Mouse (Mus musculus): Measurements from ENCODE around the gene H2afj. TPM values are rescaled to one million over a fixed set of nuclear protein-coding genes. Genes with fewer than 3 reads are reported as not detected.
A peak's percentile ranks its signal among the peaks of the same experiment; 100 is the strongest.

The H2afj gene
- total and polyA plus RNA-seq, 2 experiments from 2014 or later = 42.0 to 116 TPM

DNA sequence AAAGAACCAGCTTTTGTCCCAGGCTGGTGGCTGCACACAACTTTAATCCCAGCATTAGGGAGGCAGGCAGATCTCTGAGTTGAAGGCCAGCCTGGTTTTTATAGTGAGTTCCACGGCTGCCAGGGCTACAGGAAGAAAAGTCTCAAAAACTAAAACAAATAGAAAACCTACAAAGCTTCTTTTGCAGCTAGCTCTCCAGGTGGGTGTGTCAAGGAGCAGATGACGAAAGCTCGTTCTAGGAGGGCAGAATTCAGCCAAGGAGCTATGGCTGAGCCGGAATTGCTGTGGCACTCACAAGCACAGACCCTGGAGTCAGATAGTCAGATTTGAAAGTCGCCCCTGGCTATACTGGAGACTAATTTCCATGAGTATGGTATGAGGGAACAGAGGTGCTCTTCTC is 1.2 kb upstream of the H2afj start:
- WGBS = 75% methylated on average over 5 of the region's 5 CpGs
- DNase-seq (ENCODE audit: low spot score) (no peak), ATAC-seq (no peak)
- H3K4me1 ChIP-seq (ENCODE audit: insufficient read depth, low read length) = peaks cover 11% of the 10 kb centered on the region
- peaks cover 2% of the 10 kb centered on the region; the same call in 1 of the 2 replicates for H3K36me3 ChIP-seq (ENCODE audit: insufficient read depth, low read length)
- H3K4me3 ChIP-seq (ENCODE audit: low read length) = no peak overlapping the region
- H3K27ac ChIP-seq = no peak overlapping the region
- no peaks in the 10 kb centered on the region for H3K27me3 ChIP-seq (ENCODE audit: insufficient read depth, low read length)
- H3K9ac ChIP-seq (replicated peaks; ENCODE audit: low read length) = no peak overlapping the region
- H3K4me2 ChIP-seq (ENCODE audit: low read depth, low read length) = no peak overlapping the region
- no peaks in the 10 kb centered on the region for H3K9me3 ChIP-seq (ENCODE audit: low read length)
- no peak for TF ChIP-seq CTCF (IDR thresholded peaks at IDR 0.05; ENCODE audit: low read depth)

DNA sequence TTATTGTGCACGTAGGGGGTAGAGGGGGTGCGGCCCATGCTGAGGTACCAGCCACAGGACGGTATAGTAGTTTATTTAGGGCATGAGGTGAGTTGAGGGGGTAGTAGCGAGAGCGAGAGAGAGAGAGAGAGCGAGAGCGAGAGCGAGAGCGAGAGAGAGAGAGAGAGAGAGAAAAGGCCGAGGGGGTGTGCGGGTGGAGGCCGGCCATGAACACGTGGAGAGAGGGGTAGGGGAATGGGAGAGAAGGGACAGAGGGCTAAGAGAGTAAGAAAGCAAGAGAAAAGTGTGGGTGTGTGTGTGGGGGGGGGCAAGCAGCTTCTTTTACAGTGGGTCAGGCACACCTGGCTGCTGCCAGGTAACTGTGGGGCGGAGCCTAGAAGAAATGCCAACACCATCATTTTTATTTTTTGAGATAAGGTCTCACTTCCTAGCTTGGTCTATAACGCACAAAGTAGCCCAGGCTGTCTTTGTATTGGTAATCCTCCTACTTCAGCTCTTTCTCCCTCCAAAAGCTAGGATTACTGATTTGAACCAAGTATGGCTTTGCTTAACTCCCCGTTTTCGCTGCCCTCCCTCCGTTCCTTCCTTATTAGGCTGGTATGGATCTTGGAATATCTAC is 540 bp upstream of the H2afj start:
- H3K9me3 ChIP-seq (ENCODE audit: low read length) = no peaks in the 10 kb centered on the region
- peak overlapping the region; percentile 95 for H3K4me2 ChIP-seq (ENCODE audit: low read depth, low read length)
- H3K36me3 ChIP-seq (ENCODE audit: insufficient read depth, low read length) = peaks cover 7% of the 10 kb centered on the region; the same call in 1 of the 2 replicates
- TF ChIP-seq CTCF (IDR thresholded peaks at IDR 0.05; ENCODE audit: low read depth) = no peak
- peaks cover 11% of the 10 kb centered on the region for H3K4me1 ChIP-seq (ENCODE audit: insufficient read depth, low read length)
- DNase-seq (ENCODE audit: low spot score) = no peak
- 26% methylated on average over 18 of the region's 18 CpGs for WGBS
- peak; percentile 37 for ATAC-seq
- peak overlapping the region; percentile 66 for H3K4me3 ChIP-seq (ENCODE audit: low read length)
- 0 out of 2 replicates have a peak overlapping the region, but pooled peaks have one; percentile 34 for H3K9ac ChIP-seq (replicated peaks; ENCODE audit: low read length)
- peak overlapping the region; percentile 70; the same call in 1 of the 2 replicates for H3K27ac ChIP-seq
- H3K27me3 ChIP-seq (ENCODE audit: insufficient read depth, low read length) = no peaks in the 10 kb centered on the region

DNA sequence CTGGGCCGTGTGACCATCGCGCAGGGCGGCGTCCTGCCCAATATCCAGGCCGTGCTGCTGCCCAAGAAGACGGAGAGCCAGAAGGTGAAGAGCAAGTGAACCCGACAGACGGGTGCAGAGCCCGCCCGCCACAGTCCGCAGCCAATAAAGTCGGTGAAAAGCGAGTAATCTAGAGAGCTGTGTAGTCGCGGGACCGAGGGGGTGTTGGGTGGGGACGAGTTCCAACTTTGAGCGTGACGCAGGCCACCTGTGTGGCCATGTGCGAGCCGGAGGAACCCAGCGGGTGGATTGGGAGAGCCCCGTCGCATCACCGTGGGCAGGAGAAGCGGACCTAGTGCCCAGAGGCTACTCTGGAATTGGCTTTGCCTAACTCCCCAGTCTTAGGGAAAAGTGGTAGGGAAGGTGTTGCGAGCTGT is 595 bp downstream of the H2afj start:
- peak; percentile 10 for DNase-seq (ENCODE audit: low spot score)

DNA sequence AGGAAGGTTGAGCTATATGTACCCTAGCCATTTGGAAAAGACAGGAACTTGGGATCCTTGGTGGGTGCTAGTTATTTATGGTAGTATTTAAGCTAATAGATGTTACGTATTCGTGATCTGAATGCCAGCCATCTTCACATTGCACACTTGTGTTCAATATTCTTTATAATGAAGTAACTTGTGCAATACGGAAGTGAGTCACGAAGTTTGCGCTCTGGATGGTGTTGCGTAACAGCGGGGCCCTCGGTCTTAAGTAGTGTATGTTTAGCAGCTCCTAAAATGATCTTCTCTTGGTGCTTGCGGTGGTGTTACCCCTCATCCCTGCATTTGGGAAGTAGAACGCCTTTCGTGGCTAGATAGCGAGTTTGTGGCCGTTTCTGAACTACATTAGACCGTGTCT is 1.0 kb downstream of the H2afj start:
- peak overlapping the region; percentile 66 for H3K9ac ChIP-seq (replicated peaks; ENCODE audit: low read length)
- 44% methylated on average over 14 of the region's 14 CpGs for WGBS

More for the DNA sequence above, 595 bp downstream of the H2afj start:
- no peak for TF ChIP-seq CTCF (IDR thresholded peaks at IDR 0.05; ENCODE audit: low read depth)
- H3K27ac ChIP-seq = peak overlapping the region; percentile 75
- H3K9ac ChIP-seq (replicated peaks; ENCODE audit: low read length) = peak overlapping the region; percentile 66
- H3K4me2 ChIP-seq (ENCODE audit: low read depth, low read length) = peak overlapping the region; percentile 95
- ATAC-seq = peak; percentile 11; the same call in 1 of the 2 replicates
- no peaks in the 10 kb centered on the region for H3K9me3 ChIP-seq (ENCODE audit: low read length)
- H3K4me3 ChIP-seq (ENCODE audit: low read length) = peak overlapping the region; percentile 66
- peaks cover 7% of the 10 kb centered on the region; the same call in 1 of the 2 replicates for H3K36me3 ChIP-seq (ENCODE audit: insufficient read depth, low read length)
- H3K4me1 ChIP-seq (ENCODE audit: insufficient read depth, low read length) = peaks cover 11% of the 10 kb centered on the region
- WGBS = under 1% methylated on average over 28 of the region's 28 CpGs
- H3K27me3 ChIP-seq (ENCODE audit: insufficient read depth, low read length) = no peaks in the 10 kb centered on the region

DNA sequence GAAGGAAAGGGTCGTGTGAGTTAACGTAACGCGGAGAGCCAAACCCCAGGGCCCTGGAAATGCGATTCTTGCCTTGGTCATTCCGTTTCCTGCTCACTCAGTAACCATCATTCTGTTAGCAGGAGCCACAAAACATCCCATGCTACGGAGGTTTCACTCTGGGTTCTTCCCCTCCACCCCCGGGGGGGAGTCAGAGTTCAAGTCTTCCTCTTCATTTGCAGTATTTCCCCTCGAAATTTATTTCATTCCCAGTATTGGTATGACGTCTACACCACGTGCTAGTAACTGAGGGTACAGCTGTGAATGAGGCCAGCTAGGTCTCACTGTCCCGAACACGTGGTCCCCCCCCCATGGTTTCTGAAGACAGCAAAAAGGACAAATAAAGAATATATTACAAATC is 1.6 kb downstream of the H2afj start:
- WGBS = 79% methylated on average over 13 of the region's 13 CpGs

More for the DNA sequence above, 1.0 kb downstream of the H2afj start:
- peak overlapping the region; percentile 95 for H3K4me2 ChIP-seq (ENCODE audit: low read depth, low read length)
- peaks cover 11% of the 10 kb centered on the region for H3K36me3 ChIP-seq (ENCODE audit: insufficient read depth, low read length)
- ATAC-seq = no peak
- H3K27ac ChIP-seq = 0 out of 2 replicates have a peak overlapping the region, but pooled peaks have one; percentile 75
- peaks cover 11% of the 10 kb centered on the region for H3K4me1 ChIP-seq (ENCODE audit: insufficient read depth, low read length)
- no peak for DNase-seq (ENCODE audit: low spot score)
- H3K27me3 ChIP-seq (ENCODE audit: insufficient read depth, low read length) = no peaks in the 10 kb centered on the region
- H3K4me3 ChIP-seq (ENCODE audit: low read length) = peak overlapping the region; percentile 66
- no peak for TF ChIP-seq CTCF (IDR thresholded peaks at IDR 0.05; ENCODE audit: low read depth)
- H3K9me3 ChIP-seq (ENCODE audit: low read length) = no peaks in the 10 kb centered on the region

DNA sequence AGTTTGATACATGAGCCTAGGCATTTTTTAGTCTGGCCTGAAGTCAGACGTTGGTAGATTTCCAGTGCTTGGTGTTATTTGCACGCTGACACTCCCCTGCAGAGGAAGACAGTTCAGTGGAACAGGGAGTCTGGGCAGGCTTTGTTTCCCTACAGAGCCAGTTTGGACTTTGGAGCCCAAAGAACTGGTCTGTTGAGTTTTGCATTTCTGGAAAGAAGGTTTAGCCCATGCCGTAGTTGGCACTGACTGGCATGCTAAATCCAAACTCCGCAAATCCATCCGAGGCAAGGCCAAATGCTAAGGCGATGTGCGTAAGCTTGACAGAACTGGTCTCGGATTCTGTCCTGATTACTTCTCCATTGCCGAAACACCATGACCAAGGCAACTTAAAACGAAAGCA is 3.2 kb downstream of the H2afj start:
- Histone ChIP-seq H3K4me2 (ENCODE audit: low read depth, low read length) (no peak overlapping the region), H3K4me1 (ENCODE audit: insufficient read depth, low read length) (peaks cover 11% of the 10 kb centered on the region), H3K9ac (replicated peaks; ENCODE audit: low read length) (no peak overlapping the region), H3K36me3 (ENCODE audit: insufficient read depth, low read length) (peaks cover 29% of the 10 kb centered on the region), H3K4me3 (ENCODE audit: low read length) (no peak overlapping the region), H3K9me3 (ENCODE audit: low read length) (no peaks in the 10 kb centered on the region), H3K27me3 (ENCODE audit: insufficient read depth, low read length) (no peaks in the 10 kb centered on the region), H3K27ac (no peak overlapping the region)
- DNase-seq (ENCODE audit: low spot score) = no peak
- no peak for ATAC-seq
- TF ChIP-seq CTCF (IDR thresholded peaks at IDR 0.05; ENCODE audit: low read depth) = no peak
- 90% methylated on average over 10 of the region's 10 CpGs for whole genome bisulfite sequencing

More for the DNA sequence above, 1.6 kb downstream of the H2afj start:
- TF ChIP-seq CTCF (IDR thresholded peaks at IDR 0.05; ENCODE audit: low read depth) = no peak
- Histone ChIP-seq H3K4me3 (ENCODE audit: low read length) (no peak overlapping the region), H3K27me3 (ENCODE audit: insufficient read depth, low read length) (no peaks in the 10 kb centered on the region), H3K27ac (no peak overlapping the region), H3K36me3 (ENCODE audit: insufficient read depth, low read length) (peaks cover 17% of the 10 kb centered on the region), H3K4me1 (ENCODE audit: insufficient read depth, low read length) (peaks cover 11% of the 10 kb centered on the region), H3K9me3 (ENCODE audit: low read length) (no peaks in the 10 kb centered on the region), H3K9ac (replicated peaks; ENCODE audit: low read length) (no peak overlapping the region), H3K4me2 (ENCODE audit: low read depth, low read length) (peak overlapping the region; percentile 95)
- no peak for DNase-seq (ENCODE audit: low spot score)
- no peak for ATAC-seq

DNA sequence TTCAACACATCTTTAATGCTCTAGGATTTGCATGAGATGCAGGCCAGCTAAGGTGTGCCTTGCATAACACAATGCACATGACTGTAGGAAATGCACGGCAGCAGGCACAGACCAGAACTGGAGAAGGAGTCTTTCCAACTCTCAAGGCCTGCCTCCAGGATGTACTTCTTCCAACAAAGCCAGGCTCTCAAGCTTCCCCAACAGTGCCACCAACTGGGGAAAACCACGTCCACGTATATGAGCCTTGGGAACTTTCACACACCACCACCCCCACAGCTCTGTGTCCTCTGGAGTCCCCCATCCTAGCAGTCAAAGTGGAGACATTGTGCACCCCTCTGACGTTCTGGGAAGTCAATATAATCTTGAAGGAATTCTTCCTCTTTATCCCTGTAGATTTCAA is 5.1 kb downstream of the H2afj start:
- Histone ChIP-seq H3K4me3 (ENCODE audit: low read length) (no peak overlapping the region), H3K27me3 (ENCODE audit: insufficient read depth, low read length) (no peaks in the 10 kb centered on the region), H3K4me1 (ENCODE audit: insufficient read depth, low read length) (peaks cover 11% of the 10 kb centered on the region), H3K27ac (no peak overlapping the region), H3K36me3 (ENCODE audit: insufficient read depth, low read length) (peaks cover 45% of the 10 kb centered on the region), H3K4me2 (ENCODE audit: low read depth, low read length) (no peak overlapping the region), H3K9ac (replicated peaks; ENCODE audit: low read length) (no peak overlapping the region), H3K9me3 (ENCODE audit: low read length) (no peaks in the 10 kb centered on the region)
- DNase-seq (ENCODE audit: low spot score) (no peak), ATAC-seq (no peak)
- 38% methylated on average over 4 of the region's 4 CpGs for WGBS
- no peak for TF ChIP-seq CTCF (IDR thresholded peaks at IDR 0.05; ENCODE audit: low read depth)

Measured in hindbrain, postnatal 0 days (tissue).